Mouse (Mus musculus) embryonic fibroblast, embryonic 13.5 days (primary cell): ENCODE measurements around the gene Tmem204.

ENCODE experiments used
- CTCF ChIP-seq: IDR thresholded peaks from 2 replicates; pipeline ENCODE4 v1.5.1; 2011; ENCODE audit warnings: mild to moderate bottlenecking, control low read depth, low read length, moderate library complexity, borderline replicate concordance; ENCODE audit not compliant: insufficient read depth
- POLR2A ChIP-seq: IDR thresholded peaks from 2 replicates; pipeline ENCODE4 v1.6.1; 2011; ENCODE audit warnings: low read depth, mild to moderate bottlenecking, control low read depth, low read length, moderate library complexity

- TF ChIP-seq POLR2A (no peak), CTCF (no peak)
These were observed 19.0 kb downstream of the Tmem204 start for GRCm38 (mm10) chr17:25064351-25064750.
